Mouse (Mus musculus): ENCODE results near the gene Sh3kbp1.

Gene Sh3kbp1

GRCm38 (mm10) chrX:159837379-159837778 is 210.3 kb downstream of the Sh3kbp1 start:
- peak; percentile 21 for DNase-seq (ENCODE audit: low spot score)

- DNase-seq (ENCODE audit: low spot score) = no peak
These were observed 212.7 kb downstream of the Sh3kbp1 start for GRCm38 (mm10) chrX:159839786-159840185.

- no peak for DNase-seq (ENCODE audit: low spot score)
These were observed 213.2 kb downstream of the Sh3kbp1 start for GRCm38 (mm10) chrX:159840225-159840624.

- no peak for DNase-seq (ENCODE audit: low spot score)
These were observed 223.7 kb downstream of the Sh3kbp1 start for GRCm38 (mm10) chrX:159850722-159851121.

GRCm38 (mm10) chrX:159856866-159857265 is 229.8 kb downstream of the Sh3kbp1 start:
- DNase-seq (ENCODE audit: low spot score) = no peak

GRCm38 (mm10) chrX:159858126-159858525 is 231.1 kb downstream of the Sh3kbp1 start:
- DNase-seq (ENCODE audit: low spot score) = no peak

GRCm38 (mm10) chrX:159860841-159861530 is 233.9 kb downstream of the Sh3kbp1 start:
- DNase-seq (ENCODE audit: low spot score) = no peak

- no peak for DNase-seq (ENCODE audit: low spot score)
These were observed 240.6 kb downstream of the Sh3kbp1 start for GRCm38 (mm10) chrX:159867660-159868059.

- no peak for DNase-seq (ENCODE audit: low spot score)
These were observed 245.4 kb downstream of the Sh3kbp1 start for GRCm38 (mm10) chrX:159872521-159872920.

GRCm38 (mm10) chrX:159877770-159878169 is 250.7 kb downstream of the Sh3kbp1 start:
- no peak for DNase-seq (ENCODE audit: low spot score)

GRCm38 (mm10) chrX:159879455-159879854 is 252.4 kb downstream of the Sh3kbp1 start:
- DNase-seq (ENCODE audit: low spot score) = no peak

- DNase-seq (ENCODE audit: low spot score) = no peak
These were observed 254.5 kb downstream of the Sh3kbp1 start for GRCm38 (mm10) chrX:159881576-159881975.

GRCm38 (mm10) chrX:159896536-159896935 is 269.5 kb downstream of the Sh3kbp1 start:
- no peak for DNase-seq (ENCODE audit: low spot score)

- DNase-seq (ENCODE audit: low spot score) = no peak
These were observed 271.0 kb downstream of the Sh3kbp1 start for GRCm38 (mm10) chrX:159898110-159898509.

GRCm38 (mm10) chrX:159899121-159899520 is 272.0 kb downstream of the Sh3kbp1 start:
- no peak for DNase-seq (ENCODE audit: low spot score)

GRCm38 (mm10) chrX:159903421-159903820 is 276.3 kb downstream of the Sh3kbp1 start:
- DNase-seq (ENCODE audit: low spot score) = no peak

- DNase-seq (ENCODE audit: low spot score) = no peak
These were observed 280.6 kb downstream of the Sh3kbp1 start for GRCm38 (mm10) chrX:159907703-159908102.

- DNase-seq (ENCODE audit: low spot score) = no peak
These were observed 282.6 kb downstream of the Sh3kbp1 start for GRCm38 (mm10) chrX:159909446-159910277.

- DNase-seq (ENCODE audit: low spot score) = no peak
These were observed 283.5 kb downstream of the Sh3kbp1 start for GRCm38 (mm10) chrX:159910600-159910999.

GRCm38 (mm10) chrX:159911613-159912012 is 284.5 kb downstream of the Sh3kbp1 start:
- DNase-seq (ENCODE audit: low spot score) = no peak

- no peak for DNase-seq (ENCODE audit: low spot score)
These were observed 285.0 kb downstream of the Sh3kbp1 start for GRCm38 (mm10) chrX:159912061-159912460.

- no peak for DNase-seq (ENCODE audit: low spot score)
These were observed 286.4 kb downstream of the Sh3kbp1 start for GRCm38 (mm10) chrX:159913489-159913888.

GRCm38 (mm10) chrX:159915125-159915524 is 288.1 kb downstream of the Sh3kbp1 start:
- DNase-seq (ENCODE audit: low spot score) = peak; percentile 12

Measured in MN1 (cell line).